Mouse (Mus musculus) left cerebral cortex, adult 2 months (tissue): ENCODE results near the gene Zbtb22. TPM values are rescaled to one million over a fixed set of nuclear protein-coding genes. Genes with fewer than 3 reads are reported as not detected.
A peak's percentile ranks its signal among the peaks of the same experiment; 100 is the strongest.

Source experiments
- DNase-seq, 2 experiments: peaks; one replicate each; pipeline ENCODE4 v3.0.0; 2021 to 2022; ENCODE audit warnings: low spot score in 2 of 2, mixed read lengths in 1 of 2; ENCODE audit errors: extremely low spot score in 1 of 2
- H3K27ac ChIP-seq: fragments of 200-600 bp; 2 replicates; pipeline ENCODE4 v1.8.1; 2022
- H3K4me3 ChIP-seq: fragments of 200-600 bp; 2 replicates; pipeline ENCODE4 v1.8.1; 2022
- CTCF ChIP-seq: fragments of 200-600 bp; IDR thresholded peaks from 2 replicates; pipeline ENCODE4 v1.8.1; 2022; ENCODE audit warnings: antibody characterized with exemption, mild to moderate bottlenecking, moderate library complexity
- intact Hi-C: fragments of 180-260 bp; cut with DNase I; formaldehyde crosslinking; loops from one replicate; pipeline ENCODE4 v1.15.1; 2025
- microRNA-seq, 2 experiments: library from miRNA; unstranded; fragments of <30 nt; microRNA quantifications; one replicate each; pipeline ENCODE4 v1.2.0; 2021
- total RNA-seq, 2 experiments: library from RNA; stranded (reverse); gene quantifications; 2 replicates each; pipeline ENCODE4 v1.2.3; 2021

The Zbtb22 gene
- total RNA-seq, 2 experiments from 2014 or later, result 35.8 to 36.0 TPM

GRCm38 (mm10) chr17:33965082-33965845 is 49.6 kb downstream of the Zbtb22 start:
- intact Hi-C loops, result loop anchor here (5.0 kb wide), 1 partner anchor 37 kb away; the partner anchor contains the start of gene H2-K1

GRCm38 (mm10) chr17:33965846-33966550 is 50.3 kb downstream of the Zbtb22 start:
- DNase-seq, result peak in 1 of 2 experiments; percentile 10
- Histone ChIP-seq H3K27ac (no peak overlapping the region), H3K4me3 (no peak overlapping the region)
- TF ChIP-seq CTCF, result no peak
- intact Hi-C loops, result loop anchor here (5.0 kb wide), 1 partner anchor 36 kb away; the partner anchor contains the start of gene H2-K1

More at GRCm38 (mm10) chr17:33965082-33965845, 49.6 kb downstream of the Zbtb22 start:
- Histone ChIP-seq H3K4me3 (no peak overlapping the region), H3K27ac (no peak overlapping the region)
- no peak for TF ChIP-seq CTCF
- DNase-seq, result peak in 1 of 2 experiments; percentile 12

- Histone ChIP-seq H3K4me3 (no peak overlapping the region), H3K27ac (no peak overlapping the region)
- intact Hi-C loops, result loop anchor here (2.0 to 5.0 kb wide), 2 partner anchors 14 to 34 kb away; partner anchors contain the start of gene H2-K1
- peak; percentile 74 for TF ChIP-seq CTCF
- DNase-seq, result peak in 1 of 2 experiments; percentile 68
Observed at GRCm38 (mm10) chr17:33968489-33968888, 52.8 kb downstream of the Zbtb22 start.

Small RNAs within 50 kb of the gene (microRNA-seq; reads per million reads assigned to microRNA genes)
- gene Gm27740, result 0 reads per million in 2 experiments

Other genes starting within 250 kb of the Zbtb22 start
- 100 to 1,000 TPM; 137 to 162 TPM for gene Hnrnpm, start 229.0 kb upstream of the Zbtb22 start, total RNA-seq
- gene March2, start 197.2 kb upstream of the Zbtb22 start, total RNA-seq, result 10 to 100 TPM; 93.2 to 94.9 TPM
- gene Rab11b, start 155.4 kb upstream of the Zbtb22 start, total RNA-seq, result 100 to 1,000 TPM; 345 to 358 TPM
- gene Angptl4, start 134.1 kb upstream of the Zbtb22 start, total RNA-seq, result 1 to 10 TPM; 3.4 to 4.3 TPM
- 10 to 100 TPM; 32.3 to 38.7 TPM for gene Kank3, start 105.4 kb upstream of the Zbtb22 start, total RNA-seq
- 100 to 1,000 TPM; 600 to 661 TPM for gene Rps28, start 91.3 kb upstream of the Zbtb22 start, total RNA-seq
- gene Ndufa7, start 91.3 kb upstream of the Zbtb22 start, total RNA-seq, result 100 to 1,000 TPM; 190 to 211 TPM
- 10 to 100 TPM; 19.8 to 26.8 TPM for gene Cd320, start 72.8 kb upstream of the Zbtb22 start, total RNA-seq
- gene Gm7029, start 42.1 kb upstream of the Zbtb22 start, total RNA-seq, result not detected
- 1 to 10 TPM; 2.2 to 3.1 TPM for gene Kifc1, start 25.2 kb upstream of the Zbtb22 start, total RNA-seq
- gene Platr17, start 10.8 kb upstream of the Zbtb22 start, total RNA-seq, result not detected
- gene Daxx, start 6.5 kb upstream of the Zbtb22 start, total RNA-seq, result 10 to 100 TPM; 25.5 to 27.7 TPM
- 10 to 100 TPM; 41.3 to 44.2 TPM for gene Tapbp, start within 50 bp of the Zbtb22 start, total RNA-seq
- gene Rgl2, start 13.6 kb downstream of the Zbtb22 start, total RNA-seq, result 10 to 100 TPM; 63.4 to 74.3 TPM
- 10 to 100 TPM; 93.0 to 97.6 TPM for gene Pfdn6, start 24.4 kb downstream of the Zbtb22 start, total RNA-seq
- gene Wdr46, start 24.8 kb downstream of the Zbtb22 start, total RNA-seq, result 10 to 100 TPM; 14.7 to 18.4 TPM
- gene B3galt4, start 35.6 kb downstream of the Zbtb22 start, total RNA-seq, result 1 to 10 TPM; 6.3 to 6.5 TPM
- 10 to 100 TPM; 74.6 to 82.7 TPM for gene Vps52, start 39.9 kb downstream of the Zbtb22 start, total RNA-seq
- gene Rps18, start 40.1 kb downstream of the Zbtb22 start, total RNA-seq, result 100 to 1,000 TPM; 311 to 327 TPM
- gene H2-K1, start 84.4 kb downstream of the Zbtb22 start, total RNA-seq, result 10 to 100 TPM; 19.7 to 23.5 TPM
- 10 to 100 TPM; 34.8 to 44.9 TPM for gene Ring1, start 108.8 kb downstream of the Zbtb22 start, total RNA-seq
- 10 to 100 TPM; 34.4 to 41.2 TPM for gene H2-Ke6, start 112.2 kb downstream of the Zbtb22 start, total RNA-seq
- gene Slc39a7, start 115.8 kb downstream of the Zbtb22 start, total RNA-seq, result 100 to 1,000 TPM in 1 of 2 experiments, 10 to 100 TPM in 1; 98.6 to 104 TPM
- 10 to 100 TPM; 84.7 to 86.2 TPM for gene Rxrb, start 115.9 kb downstream of the Zbtb22 start, total RNA-seq
- 10 to 100 TPM; 11.3 to 15.2 TPM for gene Col11a2, start 123.5 kb downstream of the Zbtb22 start, total RNA-seq
- under 1 TPM in 1 of 2 experiments, not detected in 1; 0.47 TPM for gene H2-Oa, start 176.4 kb downstream of the Zbtb22 start, total RNA-seq
- gene H2-DMa, start 203.6 kb downstream of the Zbtb22 start, total RNA-seq, result 10 to 100 TPM; 23.3 to 28.2 TPM
- gene Brd2, start 206.7 kb downstream of the Zbtb22 start, total RNA-seq, result 100 to 1,000 TPM; 177 to 179 TPM
- under 1 TPM; 0.56 to 0.59 TPM for gene H2-DMb2, start 227.4 kb downstream of the Zbtb22 start, total RNA-seq
- gene H2-DMb1, start 237.2 kb downstream of the Zbtb22 start, total RNA-seq, result 1 to 10 TPM; 1.1 to 1.7 TPM